Mouse (Mus musculus) kidney, adult 8-10 months (tissue): ENCODE measurements around the gene Dpp6.

Source experiments
- DNase-seq, 2 experiments: peaks; one replicate each; pipeline ENCODE4 v3.0.0; 2022

Dpp6 gene

DNA sequence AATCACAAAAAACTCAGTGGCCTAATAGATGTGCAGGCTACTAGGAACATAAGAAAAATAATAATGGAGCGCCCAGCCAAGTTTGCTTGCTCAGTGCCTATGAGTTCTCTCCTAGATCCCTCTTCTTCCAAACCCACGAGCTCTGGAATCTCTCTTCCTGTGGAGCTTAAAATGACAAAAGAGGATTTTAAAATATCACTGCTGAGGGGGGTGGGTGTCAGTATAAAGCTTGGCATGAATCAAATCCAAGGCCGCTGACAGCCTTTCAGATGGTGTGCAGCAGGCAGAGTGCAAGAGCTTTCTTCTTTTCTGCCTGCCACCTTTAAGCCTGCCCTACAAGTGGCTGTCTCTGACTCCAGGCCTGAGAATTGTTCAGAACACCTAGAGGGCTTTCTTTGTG is 387.7 kb downstream of the Dpp6 start:
- no peak for DNase-seq

DNA sequence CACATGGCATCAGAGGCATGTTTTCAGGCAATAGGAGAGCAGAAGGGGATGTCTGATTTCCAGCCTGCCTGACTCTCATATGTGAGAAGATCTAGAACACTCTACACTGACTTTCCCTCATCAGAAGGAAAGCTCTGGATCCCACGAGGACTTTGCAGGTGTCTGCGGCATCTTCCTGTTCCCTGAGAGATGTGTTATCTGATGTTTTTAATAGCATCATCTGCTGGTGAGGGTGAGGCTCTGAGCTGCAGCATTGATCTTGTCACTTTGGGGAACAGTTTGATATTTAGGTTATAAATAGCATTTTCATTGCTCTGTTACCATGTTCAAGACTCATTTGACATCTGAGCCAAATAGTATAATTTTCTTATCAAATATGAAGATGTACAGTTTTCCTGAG is 388.8 kb downstream of the Dpp6 start:
- DNase-seq: no peak

DNA sequence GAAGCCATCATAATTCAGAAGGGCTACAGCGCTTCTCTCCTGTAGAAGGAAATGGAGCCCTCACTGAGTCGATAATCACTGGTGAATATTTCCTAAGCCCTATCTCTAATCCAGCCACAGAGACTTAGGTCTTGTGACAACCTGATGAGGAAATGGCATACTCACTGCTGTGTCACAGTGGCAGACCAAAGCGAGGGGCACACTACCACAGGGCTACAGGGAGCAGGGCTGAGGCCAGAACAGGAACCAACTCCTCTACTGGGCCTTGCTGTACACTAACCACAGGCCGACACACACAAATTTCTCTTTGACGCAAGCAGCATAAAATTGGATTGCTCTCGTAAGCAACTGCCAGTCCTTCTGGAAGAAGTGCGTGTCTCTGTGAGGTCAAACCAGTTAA is 389.2 kb downstream of the Dpp6 start:
- no peak for DNase-seq

DNA sequence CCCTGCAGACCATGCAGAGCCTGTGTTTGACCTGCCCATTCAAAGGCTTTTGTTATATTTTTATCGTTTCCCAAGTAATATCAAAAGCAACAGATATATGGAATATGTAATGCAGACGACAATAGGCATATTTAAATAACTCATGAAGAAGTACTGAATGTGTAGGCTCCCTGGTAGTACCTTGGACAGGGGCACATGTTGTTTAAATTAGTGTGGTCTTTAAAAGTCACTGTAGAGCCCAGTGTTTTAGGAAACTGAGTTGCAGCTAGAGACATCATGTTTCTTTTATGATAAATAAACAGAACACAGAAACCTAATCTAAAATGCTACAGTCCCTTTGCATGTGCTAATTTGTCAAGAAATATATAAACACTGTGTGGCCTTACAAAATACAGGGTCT is 403.1 kb downstream of the Dpp6 start:
- no peak for DNase-seq

DNA sequence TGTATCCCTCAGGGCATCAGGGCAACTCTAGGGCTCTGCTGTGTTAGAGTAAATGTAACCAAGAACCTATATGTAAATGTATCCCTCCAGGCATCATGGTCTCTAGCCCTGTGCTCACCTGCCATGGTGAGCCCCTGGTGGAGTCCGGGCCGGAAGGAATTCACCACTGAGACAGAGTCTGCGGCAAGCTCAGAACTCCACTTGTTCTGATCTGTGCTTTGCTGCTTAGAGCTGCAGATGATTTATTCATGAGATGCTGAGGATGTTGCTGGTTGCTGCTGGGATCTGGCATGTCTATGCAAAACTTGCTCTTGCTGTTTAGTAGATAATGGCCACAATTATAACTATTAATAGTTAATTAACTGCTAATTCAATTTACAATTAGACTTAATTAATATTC is 425.1 kb downstream of the Dpp6 start:
- DNase-seq: no peak

DNA sequence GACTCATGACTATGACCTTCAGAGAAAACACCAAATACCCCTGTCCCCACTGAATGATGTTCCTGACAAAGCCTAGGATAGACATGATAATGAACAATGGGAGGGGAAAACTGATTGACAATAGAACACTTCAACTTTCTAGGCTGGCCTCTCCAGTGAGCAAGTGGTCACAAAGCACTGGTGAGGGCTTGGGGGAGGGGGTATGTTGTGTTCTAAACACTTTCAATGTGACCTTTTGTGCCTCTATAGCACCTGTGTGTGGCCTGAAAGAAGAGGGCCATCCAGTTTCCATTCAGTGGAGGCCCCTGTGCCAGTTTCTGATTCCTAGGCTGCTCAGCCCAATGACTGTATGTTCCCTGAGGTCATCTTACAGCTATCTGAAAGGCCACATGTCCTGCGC is 426.2 kb downstream of the Dpp6 start:
- DNase-seq: no peak

DNA sequence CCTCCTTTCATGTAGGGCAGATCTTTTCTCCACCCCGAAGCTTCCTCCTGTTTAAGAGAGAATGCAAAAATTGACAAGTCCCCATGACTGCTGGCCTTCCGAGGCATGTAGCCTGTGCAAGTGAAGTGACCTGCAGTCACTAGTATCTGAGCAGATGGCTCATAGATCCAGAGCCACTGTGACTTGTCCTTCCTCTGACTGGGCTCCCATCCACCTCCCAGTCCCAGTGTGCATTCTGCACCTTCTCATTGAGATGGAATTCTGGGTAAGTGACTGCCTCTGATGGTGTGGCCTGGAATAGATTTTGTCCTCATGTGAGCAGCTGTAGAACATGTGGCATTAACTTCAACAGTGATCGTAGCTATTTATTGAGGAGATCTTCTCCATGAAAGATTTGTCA is 430.8 kb downstream of the Dpp6 start:
- DNase-seq: no peak

DNA sequence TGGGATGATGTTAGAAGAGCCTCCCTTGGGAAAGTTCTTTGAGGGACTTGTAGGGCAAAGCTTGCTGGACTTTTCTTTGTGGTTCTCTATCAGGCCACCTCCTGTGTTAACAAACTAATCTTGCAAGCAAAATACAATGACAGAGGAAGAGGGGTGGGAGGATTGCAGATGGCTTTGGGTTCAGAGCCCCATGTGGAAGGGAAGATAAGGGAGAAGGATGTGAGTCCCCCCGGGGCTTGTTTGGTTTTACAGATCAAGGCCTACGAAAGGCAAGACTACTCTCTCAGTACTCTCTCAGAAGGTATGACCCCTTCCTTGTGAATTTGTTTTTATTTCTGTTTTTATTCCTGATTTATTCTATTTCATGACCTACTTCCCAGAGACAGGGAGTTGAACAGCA is 431.7 kb downstream of the Dpp6 start:
- no peak for DNase-seq

DNA sequence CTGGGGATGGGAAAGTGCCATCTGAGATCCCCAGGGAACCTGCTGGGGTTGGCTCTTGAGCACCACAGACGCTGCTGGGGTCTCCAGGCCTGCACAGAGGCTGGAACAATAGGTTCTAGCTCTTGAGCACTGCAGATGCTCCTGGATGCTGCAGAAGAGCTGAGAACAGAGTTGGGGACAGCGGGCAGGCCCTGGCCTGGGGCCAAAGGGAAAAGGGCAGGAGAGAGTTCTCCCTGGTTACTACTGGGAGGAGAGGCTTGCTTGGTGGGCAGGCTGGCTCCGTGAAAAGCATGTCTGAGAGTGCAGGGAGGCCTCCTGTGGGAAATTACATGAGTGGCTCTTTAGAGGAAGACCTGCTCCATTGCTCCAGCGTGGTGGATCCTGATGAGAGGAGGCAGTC is 432.9 kb downstream of the Dpp6 start:
- no peak for DNase-seq

DNA sequence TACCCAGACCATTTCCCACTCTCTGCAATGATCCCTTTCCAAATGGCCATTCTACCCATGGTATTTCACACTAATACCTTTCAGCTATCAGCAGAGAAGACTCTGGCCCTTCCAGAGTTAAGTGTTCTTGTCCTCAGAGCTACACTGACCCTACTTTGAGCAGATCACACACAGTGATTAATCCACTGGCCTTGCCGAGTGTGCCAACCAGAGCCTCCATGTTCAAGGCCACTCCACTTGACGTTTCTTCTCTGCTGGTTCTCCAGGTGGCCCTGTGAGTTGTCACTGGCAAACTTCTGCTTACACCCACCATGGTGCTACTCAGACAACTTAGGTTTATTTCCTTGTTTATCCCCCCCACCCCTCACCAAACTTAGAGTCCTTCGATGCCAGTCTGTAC is 433.9 kb downstream of the Dpp6 start:
- no peak for DNase-seq

DNA sequence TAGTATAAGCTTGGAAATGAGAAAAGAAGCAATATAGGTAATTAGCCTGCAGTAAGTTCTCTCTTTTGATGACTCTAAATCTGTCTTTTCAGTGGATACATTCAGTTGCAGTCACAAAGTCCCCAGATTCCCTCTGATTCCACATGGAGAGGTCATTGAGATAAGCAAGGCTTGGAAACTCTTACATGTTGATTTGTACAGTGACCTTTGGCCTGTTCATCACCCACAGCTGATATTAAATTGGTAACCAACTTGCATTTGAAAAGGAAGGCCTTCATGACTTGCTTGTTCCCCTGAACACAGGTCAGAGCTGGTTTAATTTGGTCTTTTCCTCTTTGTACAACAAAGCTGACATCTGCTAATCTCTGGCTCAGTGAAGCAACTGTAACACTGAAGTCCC is 434.4 kb downstream of the Dpp6 start:
- no peak for DNase-seq

DNA sequence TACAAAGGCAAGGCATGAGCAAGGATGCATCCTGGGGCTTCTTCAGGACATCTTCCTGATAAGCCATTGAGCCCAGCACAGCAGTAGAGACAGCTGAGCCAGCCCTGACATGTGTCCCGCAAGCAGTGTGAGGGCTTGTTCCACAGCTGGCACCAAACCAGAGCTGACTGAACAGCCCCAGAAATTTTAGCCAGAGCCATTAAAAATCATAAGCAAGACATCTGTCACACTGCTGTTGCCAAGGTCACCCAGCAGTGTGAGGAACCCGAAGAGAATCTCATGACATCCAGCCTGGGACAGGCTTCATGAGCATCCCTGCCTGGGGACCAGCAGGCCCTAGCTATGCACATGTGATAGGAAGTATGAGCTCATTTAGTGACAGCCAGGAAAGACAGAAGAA is 438.2 kb downstream of the Dpp6 start:
- DNase-seq: no peak

DNA sequence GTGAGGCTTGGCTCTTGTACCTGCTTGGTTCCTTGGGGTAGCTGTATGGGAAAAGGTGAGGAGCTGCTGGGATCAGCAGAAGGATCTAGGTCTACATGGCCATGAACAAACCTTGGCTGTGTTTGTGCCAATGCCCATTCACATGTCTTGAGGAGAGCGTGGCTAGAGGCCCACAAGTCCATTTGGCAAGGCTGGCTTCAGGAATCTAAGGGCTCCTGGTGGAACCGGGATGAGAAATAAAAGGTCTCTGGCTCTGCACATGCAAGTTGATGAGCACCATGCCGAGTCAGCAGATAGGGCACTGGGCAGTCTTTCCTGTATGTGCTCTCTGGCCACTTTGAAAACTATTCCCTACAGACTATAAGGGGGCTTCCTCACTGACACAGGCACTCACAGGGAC is 441.6 kb downstream of the Dpp6 start:
- no peak for DNase-seq

DNA sequence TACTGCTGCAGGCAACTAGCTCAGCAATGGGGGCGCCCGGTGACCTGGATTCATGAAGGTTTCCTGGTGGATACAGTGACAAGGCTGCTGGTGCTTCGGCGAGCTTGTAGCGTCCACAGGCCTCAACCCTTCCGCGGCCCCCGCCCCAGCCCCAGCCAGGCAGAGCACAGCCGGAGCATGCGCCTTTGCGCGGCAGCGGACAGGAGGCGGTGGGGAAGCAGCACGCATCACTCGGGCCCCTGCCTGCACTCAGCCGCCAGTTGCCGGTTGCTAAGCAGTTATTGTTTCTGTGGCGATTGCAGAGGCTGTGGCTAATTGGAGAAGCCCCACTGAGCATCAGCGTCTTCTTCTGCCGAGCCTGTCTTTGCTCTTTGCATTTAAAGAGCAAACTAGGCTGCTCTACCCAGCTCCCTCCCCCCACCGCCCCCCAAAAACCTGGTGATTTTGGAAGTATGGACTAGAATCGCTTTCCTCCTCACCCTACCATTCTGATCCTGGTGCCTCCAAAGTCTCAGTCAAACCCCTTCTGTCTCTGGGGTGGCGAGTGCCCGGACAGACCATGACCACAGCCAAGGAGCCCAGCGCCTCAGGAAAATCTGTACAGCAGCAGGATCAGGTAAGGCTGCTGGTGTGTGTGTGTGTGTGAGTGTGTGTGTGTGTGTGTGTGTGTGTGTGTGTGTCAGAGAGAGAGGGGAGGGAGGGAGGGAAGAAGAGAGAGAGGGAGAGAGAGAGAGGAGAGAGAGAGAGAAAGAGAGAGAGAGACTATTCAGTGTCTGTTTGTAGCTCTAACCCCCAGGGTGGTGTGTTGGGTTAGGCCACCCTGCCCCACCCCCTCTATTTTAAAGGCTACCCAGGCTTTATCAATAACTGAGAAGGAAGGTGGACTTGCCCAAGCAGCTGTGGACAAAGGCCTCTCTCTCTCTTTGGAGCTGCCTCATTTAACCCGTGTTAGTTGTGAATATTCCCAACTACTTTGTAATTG is 445.0 kb downstream of the Dpp6 start:
- DNase-seq: no peak

DNA sequence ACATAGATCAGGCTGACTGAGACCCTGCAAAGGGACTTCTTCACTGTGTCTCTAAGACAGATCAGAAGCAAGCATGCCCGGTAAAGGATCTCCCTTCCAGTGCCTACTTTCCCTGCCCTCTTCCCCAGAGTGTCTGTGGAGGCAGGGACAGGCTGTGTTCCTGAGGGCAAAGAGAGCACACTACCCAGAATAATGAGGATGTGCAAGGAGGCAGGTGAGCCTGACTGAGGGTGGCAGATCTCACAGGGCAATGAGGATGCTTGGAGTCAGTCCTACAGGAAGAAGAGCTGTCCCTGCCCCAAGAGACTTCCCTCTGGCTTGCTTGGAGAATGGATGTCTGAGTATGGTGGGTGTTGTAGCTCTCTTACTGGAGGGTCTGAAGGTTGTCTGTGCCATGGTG is 445.7 kb downstream of the Dpp6 start:
- DNase-seq: no peak

DNA sequence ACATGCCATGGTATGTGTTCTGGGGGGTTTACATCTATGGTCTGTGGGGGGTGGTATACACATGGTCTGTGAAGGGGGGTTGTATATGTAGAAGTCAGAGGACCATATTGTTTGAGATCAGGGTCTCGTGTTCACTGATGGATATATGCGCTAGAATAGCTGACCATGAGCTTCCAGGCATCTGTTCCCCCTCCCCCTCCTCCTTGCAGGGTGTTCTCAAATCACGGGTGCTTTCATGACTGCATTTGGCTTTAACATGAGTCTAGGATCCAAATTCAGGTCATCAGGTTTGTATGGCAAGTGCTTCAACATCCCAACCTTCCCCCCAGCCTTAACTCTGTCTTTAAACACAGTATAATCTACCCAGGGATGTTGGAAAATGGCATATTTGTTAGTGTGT is 448.3 kb downstream of the Dpp6 start:
- no peak for DNase-seq

DNA sequence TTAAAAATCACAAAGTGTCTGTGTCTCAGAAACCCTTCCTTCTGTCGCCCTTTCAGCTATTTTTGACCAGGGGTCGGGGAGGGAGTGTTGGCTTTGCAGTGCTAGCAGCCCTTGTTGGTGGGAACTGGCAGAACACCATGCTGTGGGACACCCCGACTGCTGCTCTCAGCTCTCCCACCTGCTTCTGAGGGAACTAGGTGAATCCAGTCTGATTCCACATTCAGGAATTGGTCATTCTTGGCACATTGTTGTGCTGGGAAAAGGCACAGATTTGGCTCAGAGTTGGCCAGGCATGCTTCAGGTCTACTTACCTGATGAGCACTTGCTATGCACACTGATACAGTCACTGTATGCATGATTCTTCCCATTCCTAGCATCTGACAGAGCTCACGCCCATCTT is 454.3 kb downstream of the Dpp6 start:
- no peak for DNase-seq

DNA sequence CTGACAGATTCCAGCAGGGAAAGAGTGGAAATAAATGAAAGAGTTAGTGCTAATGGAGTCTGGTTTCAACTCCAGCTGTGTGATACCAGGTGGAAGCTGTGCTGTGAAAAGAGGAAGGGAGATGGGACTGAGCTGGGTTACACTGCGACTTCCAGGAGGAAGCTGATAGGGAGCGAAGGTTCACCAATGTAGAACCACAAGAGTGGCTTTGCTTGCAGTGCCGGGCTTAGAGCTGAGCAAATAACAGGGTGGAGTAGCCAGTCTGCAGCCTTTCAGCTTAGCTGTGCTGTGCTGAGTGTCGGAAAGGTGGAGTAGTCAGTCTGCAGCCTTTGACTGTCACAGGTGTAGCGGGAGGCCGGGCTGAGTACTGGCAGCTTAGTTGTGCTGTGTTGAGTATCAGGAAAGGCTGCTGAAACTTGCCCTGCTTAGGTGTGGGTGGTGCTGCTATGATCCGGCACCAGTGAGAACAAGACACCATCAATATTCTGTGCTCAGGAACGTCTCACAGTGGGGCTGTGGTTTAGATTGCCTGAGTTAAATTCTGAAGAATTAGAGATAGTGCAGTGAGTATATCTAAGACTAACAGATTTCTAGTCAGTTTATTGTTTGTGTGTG is 457.9 kb downstream of the Dpp6 start:
- no peak for DNase-seq

DNA sequence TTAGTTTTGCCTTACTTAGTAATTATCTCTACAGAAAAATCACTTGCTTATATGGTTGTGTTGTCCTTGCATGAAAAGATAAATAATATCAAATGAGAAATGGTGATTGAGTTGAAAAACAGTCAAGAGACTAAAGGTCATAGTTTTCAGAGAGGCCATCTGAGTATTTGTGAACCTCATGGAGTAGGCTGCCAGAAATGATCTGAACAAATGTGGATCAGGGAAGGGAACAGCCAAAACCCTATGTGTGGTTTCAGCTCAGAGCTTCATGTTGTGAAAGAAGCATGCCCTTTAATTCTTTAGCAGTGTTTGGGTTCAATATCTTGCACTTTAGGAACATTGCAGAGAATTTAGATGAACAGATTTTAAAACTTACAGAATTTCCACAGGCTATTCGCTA is 458.9 kb downstream of the Dpp6 start:
- DNase-seq: no peak

DNA sequence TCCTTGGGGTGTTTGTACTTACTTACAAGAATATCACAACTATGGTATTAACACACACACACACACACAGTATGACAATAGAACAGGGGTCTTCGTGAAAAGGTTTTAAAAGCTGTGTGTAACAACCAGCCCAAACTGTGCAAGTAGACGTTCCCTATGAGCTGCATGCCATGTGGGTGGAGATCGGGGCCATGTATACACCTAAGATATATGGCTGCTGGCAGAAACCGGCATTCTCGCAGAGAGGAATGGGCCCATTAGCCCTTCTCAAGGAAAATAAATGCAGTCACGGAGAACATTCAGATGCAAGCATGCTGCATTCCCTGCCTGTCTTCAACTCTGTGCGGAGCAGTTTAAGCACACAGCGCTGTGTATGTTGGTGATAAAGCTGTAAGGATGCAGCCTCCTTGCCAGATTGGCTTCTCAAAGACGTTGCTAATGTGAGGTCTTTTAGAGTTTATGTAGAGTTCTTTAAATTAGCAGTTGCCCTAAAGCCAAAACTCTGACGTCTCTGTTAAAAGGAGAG is 461.2 kb downstream of the Dpp6 start:
- DNase-seq: no peak

DNA sequence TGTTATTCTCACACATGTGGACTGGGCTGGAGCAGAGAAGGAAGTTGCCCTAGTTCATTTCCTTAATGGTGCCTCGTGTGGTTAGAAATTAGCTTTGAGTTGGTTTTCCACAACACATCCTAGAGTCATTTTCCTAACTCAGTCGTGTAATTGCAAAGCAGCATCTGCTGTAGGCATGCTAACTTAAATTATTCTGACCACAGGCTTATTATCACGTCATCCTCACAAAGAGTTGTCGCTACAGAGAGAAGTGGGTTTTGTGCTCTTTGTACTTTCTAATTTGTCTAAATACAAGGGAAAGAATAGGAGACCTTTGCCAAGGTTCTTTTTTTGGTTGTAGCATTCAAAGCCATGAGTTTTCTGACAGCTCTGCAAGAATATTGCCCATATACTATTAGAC is 469.9 kb downstream of the Dpp6 start:
- DNase-seq: no peak

DNA sequence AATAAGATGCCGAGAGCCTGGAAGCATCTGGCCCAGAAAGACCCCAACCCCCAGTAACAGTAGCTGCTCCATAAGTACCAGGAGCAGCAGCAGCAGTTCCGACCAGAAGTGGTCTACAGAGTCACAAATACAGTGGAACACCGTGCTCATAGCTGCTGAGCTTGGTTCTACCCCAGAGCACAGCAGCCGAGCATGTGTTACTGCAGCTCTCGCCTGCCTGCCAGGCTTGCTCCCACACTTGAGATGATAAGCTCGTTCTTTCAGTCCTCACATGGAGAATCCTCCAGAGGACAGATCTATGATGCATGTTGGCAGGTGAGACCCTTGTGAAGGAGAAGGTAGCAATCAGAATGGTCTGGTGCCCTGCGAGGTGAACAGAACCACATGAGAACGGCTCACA is 474.4 kb downstream of the Dpp6 start:
- DNase-seq: no peak

DNA sequence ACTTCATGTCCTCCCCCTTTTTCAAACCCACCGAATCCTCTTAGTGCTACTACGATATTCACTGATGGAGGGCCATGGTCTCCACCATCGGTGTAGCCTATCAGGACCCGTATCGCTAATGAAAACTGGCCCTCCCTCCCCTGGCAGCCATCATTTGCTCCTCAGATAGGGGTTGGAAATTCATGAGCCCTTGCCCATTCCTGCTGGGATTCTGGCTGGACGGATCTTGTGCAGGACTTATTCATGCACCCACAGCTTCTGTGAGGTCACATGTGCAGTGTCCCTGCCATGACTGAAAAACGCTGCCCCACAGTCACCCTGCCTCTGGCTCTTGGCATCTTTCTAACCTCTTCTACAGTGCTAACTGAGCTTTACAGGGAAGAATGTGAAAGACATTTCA is 475.2 kb downstream of the Dpp6 start:
- no peak for DNase-seq

DNA sequence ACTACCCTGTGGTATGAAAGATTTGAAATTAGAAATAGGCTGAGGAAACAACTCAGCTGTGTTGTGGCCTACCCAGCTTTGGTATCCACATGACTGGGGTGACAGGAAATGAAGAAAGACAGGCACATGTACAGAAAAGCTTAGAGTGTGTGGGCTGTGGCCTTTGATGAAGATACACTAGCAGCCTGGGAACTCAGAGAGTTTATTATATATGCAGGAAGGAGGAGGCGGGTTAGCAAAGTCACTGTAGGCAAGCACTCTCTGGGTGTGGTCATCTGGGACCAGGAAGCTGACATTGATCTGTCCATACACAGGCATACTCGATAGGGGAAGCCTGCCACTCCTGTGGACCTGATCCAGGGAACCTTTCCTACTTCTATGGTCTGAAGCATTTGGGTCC is 487.1 kb downstream of the Dpp6 start:
- DNase-seq: no peak
